Mouse (Mus musculus) limb, embryonic 14.5 days (tissue): ENCODE results near the gene Sapcd2. TPM values are rescaled to one million over a fixed set of nuclear protein-coding genes. Genes with fewer than 3 reads are reported as not detected.

Experiments used
- ATAC-seq: fragments of 200-750 bp; cut with Nextera tagmentation; 2 replicates; pipeline ENCODE4 v1.8.0; 2017; ENCODE audit warnings: low read depth, moderate number of reproducible peaks, moderate TSS enrichment; ENCODE audit not compliant: low FRiP score
- DNase-seq: peaks from one replicate; pipeline ENCODE4 v3.0.0-alpha.2; 2015; ENCODE audit warnings: low spot score
- H3K27ac ChIP-seq: fragments of 300-500 bp; sonication (generic); replicated peaks from 2 replicates; pipeline ENCODE4 v1.5.1; 2014; ENCODE audit warnings: low read depth, mild to moderate bottlenecking, low read length, moderate library complexity, mixed read lengths
- H3K27me3 ChIP-seq: fragments of 300-500 bp; sonication (generic); 2 replicates; pipeline ENCODE4 v1.6.1; 2014; ENCODE audit warnings: low read length, mixed read lengths; ENCODE audit not compliant: control insufficient read depth, insufficient read depth
- H3K36me3 ChIP-seq: fragments of 300-500 bp; sonication (generic); 2 replicates; pipeline ENCODE4 v1.6.1; 2014; ENCODE audit warnings: mild to moderate bottlenecking, low read length, moderate library complexity, mixed read lengths; ENCODE audit not compliant: control insufficient read depth, insufficient read depth
- H3K4me1 ChIP-seq: fragments of 300-500 bp; sonication (generic); 2 replicates; pipeline ENCODE4 v1.6.1; 2014; ENCODE audit warnings: antibody characterized with exemption, low read length, mixed read lengths; ENCODE audit not compliant: control insufficient read depth, insufficient read depth
- H3K4me2 ChIP-seq: fragments of 300-500 bp; sonication (generic); replicated peaks from 2 replicates; pipeline ENCODE4 v1.6.1; 2014; ENCODE audit warnings: low read depth, mild to moderate bottlenecking, low read length, moderate library complexity; ENCODE audit not compliant: severe bottlenecking
- H3K4me3 ChIP-seq: fragments of 300-500 bp; sonication (generic); replicated peaks from 2 replicates; pipeline ENCODE4 v1.5.1; 2014; ENCODE audit warnings: low read length
- H3K9ac ChIP-seq: fragments of 300-500 bp; sonication (generic); 2 replicates; pipeline ENCODE4 v1.6.1; 2014; ENCODE audit warnings: mild to moderate bottlenecking, low read depth, low read length, moderate library complexity; ENCODE audit not compliant: severe bottlenecking
- H3K9me3 ChIP-seq: fragments of 300-500 bp; sonication (generic); 2 replicates; pipeline ENCODE4 v1.6.1; 2016; ENCODE audit warnings: low read length; ENCODE audit not compliant: control insufficient read depth
- POLR2A ChIP-seq: fragments of 200-500 bp; IDR thresholded peaks from 2 replicates; pipeline ENCODE4 v1.8.0; 2012; ENCODE audit warnings: inconsistent platforms, mild to moderate bottlenecking, moderate library complexity, borderline replicate concordance; ENCODE audit not compliant: insufficient read depth, insufficient read length; ENCODE audit errors: extremely low read depth
- WGBS: fragments of 180-500 bp; shearing (Covaris S2); extraction: QIAGEN DNeasy Blood & Tissue Kit; methylation state at CpG from one replicate; pipeline ENCODE4 v1.1.7; 2014; 5-methylcytosine and 5-hydroxymethylcytosine counted together
- polyA plus RNA-seq, 2 experiments: library from polyadenylated mRNA; depleted of rRNA in 1 of 2; stranded (reverse) in 1 of 2; unstranded in 1 of 2; fragments of >200 nt; fragmentation: Nextera tagmentation in 1 of 2; extraction: Ambion mirVana in 1 of 2; gene quantifications; 2 replicates each; pipeline versions ENCODE4 v1.2.1 to v1.2.3; 2012 to 2014

The Sapcd2 gene
- polyA plus RNA-seq, 2 experiments: 33.1 to 42.5 TPM

DNA sequence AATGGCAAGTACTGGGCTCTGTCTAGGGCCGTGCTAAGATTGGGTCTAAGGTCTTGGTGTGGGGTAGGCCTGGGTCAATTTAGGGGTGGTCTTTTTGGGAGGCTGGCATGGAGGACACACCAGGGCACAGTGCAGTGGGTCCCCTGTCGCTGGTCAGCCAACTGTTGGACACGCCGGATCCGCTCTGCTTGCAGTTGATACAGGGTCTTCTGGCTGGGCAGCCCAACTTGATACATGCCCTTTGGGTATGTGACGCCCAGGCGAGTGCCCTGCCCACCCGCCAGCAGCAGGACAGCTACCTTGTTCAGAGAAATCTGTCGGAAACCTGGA, 7.4 kb upstream of the Sapcd2 start:
- 28% methylated on average over 9 of the region's 9 CpGs for WGBS
- no peak overlapping the region for H3K27ac ChIP-seq
- no peak for ATAC-seq

DNA sequence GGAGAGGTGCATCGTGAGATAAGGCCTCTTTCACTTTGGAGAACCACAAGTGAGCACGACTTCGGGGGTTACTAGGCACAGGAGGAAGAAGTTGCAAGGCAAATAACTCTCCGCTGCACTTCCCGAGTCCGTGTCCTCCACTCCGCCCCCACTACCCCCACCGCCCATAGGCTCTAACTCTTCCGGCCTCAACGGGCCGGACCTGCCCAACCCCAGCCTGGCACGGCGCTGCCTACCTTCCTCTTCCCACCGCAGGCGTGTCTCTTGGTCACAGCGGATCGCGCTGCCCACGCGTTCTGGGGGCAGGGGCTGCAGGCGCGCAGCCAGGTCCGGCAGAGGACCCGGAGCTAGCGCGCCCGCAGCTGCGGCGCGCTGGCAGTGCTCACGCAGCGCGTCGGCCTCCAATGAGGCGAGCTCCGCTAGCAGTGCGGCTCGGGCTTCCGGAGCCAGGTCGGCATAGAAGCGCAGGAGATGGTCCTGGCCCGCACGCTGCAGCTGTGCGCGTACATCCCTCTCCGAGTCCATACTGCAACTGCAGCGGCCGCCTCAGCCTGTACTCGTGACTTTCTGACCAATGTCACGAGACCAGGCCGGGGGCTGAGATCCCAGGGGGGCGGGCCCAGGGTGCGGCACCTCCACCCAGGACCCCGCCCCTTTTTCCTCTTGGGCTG, 6.9 kb upstream of the Sapcd2 start, which contains the start of gene Uap1l1:
Gene Uap1l1, minus strand, starts transcription at position 592 of the 671 bp plus-strand sequence.
- no peak for TF ChIP-seq POLR2A
- Histone ChIP-seq H3K4me1 (no peaks in the 10 kb centered on the region; the same call in 1 of the 2 replicates), H3K9ac (peak within 1 kb of the TSS; percentile 66), H3K27ac (no peak within 1 kb of the TSS), H3K9me3 (no peaks in the 10 kb centered on the region), H3K27me3 (0 out of 2 replicates have a peak, but pooled peaks cover 3% of the 10 kb centered on the region), H3K4me3 (peak within 1 kb of the TSS; percentile 60), H3K4me2 (peak within 1 kb of the TSS; percentile 99), H3K36me3 (no peaks in the 10 kb centered on the region)
- ATAC-seq: peak; percentile 71
- DNase-seq: peak; percentile 66
- WGBS: 0% methylated on average over 47 of the region's 54 CpGs

More for the DNA sequence above, 7.4 kb upstream of the Sapcd2 start:
- 0 out of 2 replicates have a peak, but pooled peaks cover 3% of the 10 kb centered on the region for H3K27me3 ChIP-seq
- DNase-seq: no peak
- H3K9ac ChIP-seq: peak overlapping the region; percentile 66
- TF ChIP-seq POLR2A: no peak
- no peaks in the 10 kb centered on the region for H3K36me3 ChIP-seq
- H3K4me1 ChIP-seq: no peaks in the 10 kb centered on the region; the same call in 1 of the 2 replicates
- peak overlapping the region; percentile 99 for H3K4me2 ChIP-seq
- no peaks in the 10 kb centered on the region for H3K9me3 ChIP-seq
- peak overlapping the region; percentile 60 for H3K4me3 ChIP-seq

DNA sequence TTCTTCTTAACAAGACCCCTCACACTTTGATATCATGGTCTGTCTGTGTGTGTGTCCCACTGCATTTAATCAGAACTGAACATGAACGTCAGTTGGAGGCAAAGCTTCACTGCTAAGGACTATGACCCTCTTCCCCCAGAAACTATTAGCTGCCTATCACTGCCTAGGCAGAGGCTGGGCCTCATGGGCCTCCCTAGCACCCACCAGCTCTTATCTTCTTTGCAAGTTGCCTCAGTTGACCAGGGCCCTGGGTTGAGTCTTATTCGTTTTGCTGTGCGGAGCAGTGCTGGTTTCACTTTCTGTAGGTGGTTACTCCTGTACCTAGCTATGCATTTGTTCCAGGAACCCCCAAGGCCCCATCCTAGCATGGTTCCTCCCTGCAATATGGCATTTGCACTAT, 2.1 kb upstream of the Sapcd2 start:
- Histone ChIP-seq H3K4me3 (no peak overlapping the region), H3K4me2 (no peak overlapping the region), H3K36me3 (no peaks in the 10 kb centered on the region), H3K9me3 (no peaks in the 10 kb centered on the region), H3K4me1 (peaks cover 21% of the 10 kb centered on the region), H3K27me3 (no peaks in the 10 kb centered on the region), H3K9ac (no peak overlapping the region), H3K27ac (no peak overlapping the region)
- no peak for ATAC-seq
- TF ChIP-seq POLR2A: no peak
- no peak for DNase-seq
- WGBS: 91% methylated on average over 3 of the region's 3 CpGs

DNA sequence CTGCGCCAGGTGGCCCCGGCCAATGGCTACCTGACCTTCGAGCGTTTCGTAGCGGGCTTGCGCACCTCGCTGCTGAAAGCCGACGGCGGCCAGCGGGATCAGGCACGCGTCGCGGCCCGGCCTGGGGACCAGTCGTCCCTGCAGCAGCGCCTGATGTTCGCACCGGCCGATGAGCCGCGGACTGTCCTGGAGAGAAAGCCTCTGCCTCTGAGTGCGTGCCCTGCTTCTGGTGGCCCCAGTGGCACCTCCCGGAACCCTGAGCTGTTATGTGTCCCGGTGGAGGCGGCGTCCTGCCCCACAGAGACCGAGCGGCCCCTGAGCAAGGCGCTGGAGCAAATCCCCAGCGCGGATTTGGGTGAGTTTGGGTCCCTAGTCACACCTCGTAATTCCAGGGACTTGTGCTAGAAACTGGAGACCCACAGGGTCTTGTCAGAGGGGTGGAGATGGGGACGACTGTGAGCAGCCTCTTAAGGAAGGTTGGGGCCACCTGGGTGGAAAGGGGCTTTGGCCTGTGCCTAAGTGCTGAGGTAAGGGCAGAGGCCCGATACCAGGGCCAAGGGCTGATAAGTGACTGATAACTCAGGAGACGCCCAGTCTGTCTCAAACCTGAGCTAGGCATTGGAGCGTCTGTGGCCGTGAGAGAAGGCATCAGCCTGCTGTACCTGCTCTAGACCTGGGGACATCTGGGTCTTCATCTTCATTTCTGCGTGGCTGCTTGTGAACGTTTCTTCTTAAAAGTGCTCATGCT, 697 bp downstream of the Sapcd2 start:
- TF ChIP-seq POLR2A: no peak
- Histone ChIP-seq H3K4me3 (peak overlapping the region; percentile 70), H3K4me1 (peaks cover 21% of the 10 kb centered on the region), H3K4me2 (peak overlapping the region; percentile 96), H3K9ac (peak overlapping the region; percentile 54), H3K27ac (no peak overlapping the region), H3K9me3 (no peaks in the 10 kb centered on the region), H3K36me3 (peaks cover 22% of the 10 kb centered on the region), H3K27me3 (no peaks in the 10 kb centered on the region)
- 3% methylated on average over 42 of the region's 42 CpGs for WGBS
- ATAC-seq: no peak
- DNase-seq: no peak

DNA sequence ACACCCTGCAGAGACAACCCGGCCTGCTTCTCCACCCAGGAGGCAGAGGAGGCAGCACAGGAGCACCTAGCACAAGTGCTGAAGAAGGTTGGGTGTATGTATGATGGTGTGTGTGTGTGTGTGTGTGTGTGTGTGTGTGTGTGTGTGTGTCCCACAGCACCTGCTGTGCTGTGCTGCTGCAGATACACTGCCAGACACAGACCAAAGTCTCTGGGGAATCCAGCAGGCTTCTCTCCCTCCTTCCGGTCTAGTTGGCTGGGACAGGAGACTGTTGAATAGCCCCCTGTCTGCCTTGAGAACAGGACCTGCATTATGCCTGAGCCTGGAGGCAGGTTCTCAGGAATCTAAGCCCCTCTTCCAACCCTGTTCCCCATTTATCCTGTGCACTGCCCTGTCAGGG, 1.3 kb downstream of the Sapcd2 start:
- H3K27me3 ChIP-seq: no peaks in the 10 kb centered on the region
- no peak overlapping the region for H3K27ac ChIP-seq
- TF ChIP-seq POLR2A: no peak
- ATAC-seq (no peak), DNase-seq (no peak)
- peak overlapping the region; percentile 70 for H3K4me3 ChIP-seq
- H3K4me2 ChIP-seq: peak overlapping the region; percentile 96
- no peaks in the 10 kb centered on the region for H3K9me3 ChIP-seq
- H3K4me1 ChIP-seq: peaks cover 21% of the 10 kb centered on the region
- WGBS: 13% methylated on average over 2 of the region's 2 CpGs
- peak overlapping the region; percentile 54 for H3K9ac ChIP-seq
- peaks cover 23% of the 10 kb centered on the region for H3K36me3 ChIP-seq
